Mouse (Mus musculus) Muller cell, postnatal 12 days (primary cell): Measurements from ENCODE around the gene Hhipl1.

Source experiments
- DNase-seq: peaks from one replicate; pipeline ENCODE4 v3.0.0-alpha.2; 2015; ENCODE audit errors: inconsistent ontology term

Hhipl1 gene

GRCm38 (mm10) chr12:108355986-108356385 is 49.9 kb downstream of the Hhipl1 start:
- no peak for DNase-seq

- DNase-seq, result peak; percentile 76
These were observed 57.7 kb downstream of the Hhipl1 start for GRCm38 (mm10) chr12:108363796-108364195.

- DNase-seq, result peak; percentile 59
These were observed 59.3 kb downstream of the Hhipl1 start for GRCm38 (mm10) chr12:108365340-108365739.

- no peak for DNase-seq
These were observed 59.8 kb downstream of the Hhipl1 start for GRCm38 (mm10) chr12:108365868-108366267.

- DNase-seq, result no peak
These were observed 61.8 kb downstream of the Hhipl1 start for GRCm38 (mm10) chr12:108367909-108368308.

GRCm38 (mm10) chr12:108368921-108369320 is 62.9 kb downstream of the Hhipl1 start:
- DNase-seq, result no peak

- DNase-seq, result no peak
These were observed 64.7 kb downstream of the Hhipl1 start, which contains the start of gene Eml1 for GRCm38 (mm10) chr12:108370596-108371428. Eml1 (plus strand) TSS chr12:108370957.

GRCm38 (mm10) chr12:108371429-108371765 is 65.3 kb downstream of the Hhipl1 start:
- no peak for DNase-seq

- no peak for DNase-seq
These were observed 66.2 kb downstream of the Hhipl1 start for GRCm38 (mm10) chr12:108372241-108372640.

- no peak for DNase-seq
These were observed 67.5 kb downstream of the Hhipl1 start for GRCm38 (mm10) chr12:108373611-108374010.

- DNase-seq, result no peak
These were observed 68.6 kb downstream of the Hhipl1 start for GRCm38 (mm10) chr12:108374689-108375088.

GRCm38 (mm10) chr12:108378379-108379133 is 72.5 kb downstream of the Hhipl1 start:
- DNase-seq, result no peak
